Mouse (Mus musculus) frontal cortex, postnatal 14 days (tissue): ENCODE results near the gene Adk.
"Not testable (repeated sequence)": the region's sequence is repeated elsewhere in the genome, so short reads cannot be mapped to it uniquely, and the experiment has no call there.

ENCODE experiments used
- DNase-seq, 2 experiments: peaks; one replicate each; pipeline ENCODE4 v3.0.0; 2022; ENCODE audit warnings: low spot score in 2 of 2

Gene Adk

DNA sequence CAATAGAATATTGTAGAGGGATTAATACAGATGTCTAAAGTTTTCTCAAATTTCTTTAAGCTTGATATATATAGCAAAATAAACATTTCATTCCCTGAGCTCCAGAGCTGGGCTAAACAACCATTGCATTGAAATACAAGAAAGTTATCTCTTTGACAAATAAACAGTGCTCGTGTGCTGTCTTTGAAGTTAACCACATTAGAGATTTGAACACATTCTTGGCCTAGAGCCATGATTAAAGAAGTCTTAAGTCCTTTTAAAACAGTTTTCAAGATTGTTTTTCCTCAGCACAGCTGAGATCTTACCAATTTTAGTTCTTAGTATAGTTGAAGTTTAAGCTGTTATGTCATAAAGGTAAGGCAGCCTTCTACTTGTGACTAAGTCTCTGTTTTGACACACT lies 11.9 kb downstream of the Adk start:
- no peak for DNase-seq

DNA sequence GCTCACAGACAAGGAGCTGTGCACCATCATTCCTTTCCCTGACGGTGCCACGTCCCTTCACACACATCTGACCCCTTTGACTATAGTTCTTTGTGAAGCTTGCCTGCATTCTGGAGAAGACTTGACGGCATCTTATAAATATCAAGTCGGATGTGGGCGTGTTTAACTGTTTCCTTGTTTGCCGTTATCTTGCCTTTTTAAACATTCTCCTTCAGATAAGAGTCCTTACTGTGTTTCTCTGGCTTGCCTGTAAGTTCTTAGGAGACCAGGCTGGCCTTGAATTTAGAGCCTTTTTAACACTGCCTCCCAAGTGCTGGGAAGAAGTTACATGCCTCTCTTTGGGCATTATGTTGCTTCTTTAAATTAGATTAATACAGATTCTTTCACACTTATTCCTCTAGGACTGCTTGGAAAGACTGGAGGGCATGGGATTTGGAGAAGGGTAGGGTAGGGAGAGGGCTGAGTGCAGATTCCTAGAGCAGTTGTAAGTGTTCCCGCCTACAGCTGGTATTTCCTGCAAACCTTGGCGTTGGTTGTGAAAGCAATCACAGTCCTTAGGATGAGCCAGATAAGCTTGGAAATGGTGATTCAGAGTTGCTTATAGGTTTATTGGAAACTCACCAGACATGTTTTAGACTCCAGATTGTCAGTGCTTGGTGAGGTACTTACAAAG lies 13.3 kb downstream of the Adk start:
- DNase-seq = no peak

DNA sequence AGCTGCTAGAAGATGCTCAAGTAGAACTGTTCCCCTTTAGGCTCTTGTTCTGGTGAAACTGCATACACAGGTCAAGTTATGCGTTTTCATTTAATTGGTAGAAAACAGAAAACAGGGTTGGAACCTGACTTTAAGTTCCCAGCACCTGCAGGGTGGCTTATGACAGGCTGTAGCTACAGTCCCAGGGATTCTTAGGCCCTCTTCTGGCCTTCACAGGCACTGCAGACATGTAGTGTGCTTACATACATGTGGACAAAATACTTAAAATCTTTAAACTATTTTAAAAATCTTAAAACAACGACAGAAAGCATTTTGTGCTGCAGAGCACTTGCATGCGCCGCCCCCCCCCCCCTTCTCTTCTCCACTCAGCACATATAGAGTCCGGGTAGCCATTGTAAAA lies 17.2 kb downstream of the Adk start:
- no peak for DNase-seq

DNA sequence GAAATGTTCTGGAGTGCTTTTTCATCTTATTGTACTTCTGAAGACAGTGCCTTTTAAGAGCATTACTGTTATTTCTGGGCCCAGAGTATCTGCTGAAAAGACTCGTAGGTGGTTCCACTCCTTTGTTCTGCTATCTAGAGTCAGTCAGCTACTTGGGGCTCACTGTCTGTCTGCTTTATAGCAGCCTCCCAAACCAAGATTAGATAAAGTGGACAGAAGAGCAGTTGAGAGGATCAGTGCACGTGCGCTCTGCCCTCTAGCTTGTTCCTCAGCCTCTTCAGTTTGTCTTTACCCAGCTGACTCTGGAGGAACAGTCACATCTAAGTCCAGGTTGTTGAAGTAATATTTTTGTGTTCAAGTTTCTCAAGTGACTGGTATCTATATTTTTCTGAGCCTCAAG lies 21.6 kb downstream of the Adk start:
- no peak for DNase-seq

DNA sequence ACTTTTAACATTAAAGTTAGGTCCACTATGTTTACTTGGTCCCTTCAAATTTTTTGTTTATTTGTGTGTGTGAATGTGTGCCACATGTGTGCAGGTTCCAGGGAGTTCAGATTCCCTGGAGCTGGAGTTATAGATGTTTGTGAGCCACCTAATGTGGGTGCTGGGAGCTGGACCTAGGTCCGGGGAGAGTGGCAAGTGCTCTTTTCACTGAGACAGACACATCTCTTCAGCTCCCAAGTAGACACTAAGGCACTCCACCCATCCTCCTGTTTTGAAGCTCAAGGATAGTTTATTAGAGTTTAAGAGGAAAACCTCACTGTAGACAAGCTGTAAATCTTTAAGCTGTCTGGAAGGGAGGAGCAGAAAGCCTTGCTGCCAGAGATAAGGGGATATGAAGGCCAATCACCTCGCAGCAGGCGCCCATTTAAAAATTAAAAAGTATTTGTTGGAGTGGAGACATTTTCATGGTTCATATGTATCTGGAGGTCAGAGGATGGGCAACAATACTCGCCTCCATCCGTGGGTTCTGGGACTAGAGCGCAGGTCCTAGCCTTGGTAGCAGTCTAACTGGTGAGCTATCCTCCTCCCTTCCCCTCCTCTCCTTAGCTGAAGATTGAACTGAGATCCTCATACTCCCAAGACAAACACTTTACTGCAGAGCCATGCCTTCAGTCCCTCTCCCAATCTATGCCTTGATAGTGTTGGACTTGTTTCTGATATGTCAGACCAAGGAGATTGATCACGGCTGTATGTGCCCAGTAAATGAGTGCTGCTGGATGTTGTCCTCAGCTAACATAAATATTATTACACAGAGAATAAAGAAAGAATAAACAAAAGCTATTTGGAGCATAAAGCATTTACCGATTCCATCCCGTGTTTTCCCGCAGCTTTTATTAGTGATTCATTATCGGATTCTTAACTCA lies 22.3 kb downstream of the Adk start:
- no peak for DNase-seq

DNA sequence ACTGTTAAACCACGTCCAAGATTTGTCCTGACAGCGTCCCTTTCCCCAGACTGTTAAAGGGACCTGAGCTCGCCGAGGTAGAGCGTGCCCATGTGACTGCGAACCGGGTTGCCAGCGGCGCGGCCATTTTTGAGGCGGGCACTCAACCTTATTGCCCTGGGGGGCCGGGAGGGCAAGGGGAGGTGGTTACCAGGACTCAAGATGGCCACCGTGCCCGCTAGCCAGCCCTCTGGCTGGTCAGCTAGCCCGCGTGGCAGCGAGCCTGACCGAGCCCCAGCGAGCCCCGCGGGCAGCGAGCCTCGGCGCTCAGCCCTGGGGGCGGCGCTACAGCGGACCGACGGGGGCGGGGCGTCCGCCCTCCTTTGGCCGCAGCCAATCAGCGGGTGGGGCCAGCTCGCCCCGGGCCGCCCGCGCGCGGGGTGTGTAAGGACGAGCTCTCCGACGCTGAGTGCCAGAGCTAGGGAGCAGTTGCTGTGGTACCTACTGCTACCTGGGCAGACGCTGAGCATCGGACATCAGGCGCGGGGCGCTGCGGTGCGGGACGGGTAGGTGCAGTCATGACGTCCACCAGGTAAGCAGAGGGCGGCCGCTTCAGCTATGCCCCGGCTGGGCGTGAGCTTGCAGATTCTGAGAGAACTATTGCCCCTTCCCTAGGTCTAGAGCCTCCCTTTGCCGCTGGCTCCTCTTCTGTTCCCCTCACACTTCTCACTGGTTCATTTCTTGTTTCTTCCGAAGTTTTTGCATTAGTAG lies 23.6 kb downstream of the Adk start:
- DNase-seq = peak; percentile 80 to 82

DNA sequence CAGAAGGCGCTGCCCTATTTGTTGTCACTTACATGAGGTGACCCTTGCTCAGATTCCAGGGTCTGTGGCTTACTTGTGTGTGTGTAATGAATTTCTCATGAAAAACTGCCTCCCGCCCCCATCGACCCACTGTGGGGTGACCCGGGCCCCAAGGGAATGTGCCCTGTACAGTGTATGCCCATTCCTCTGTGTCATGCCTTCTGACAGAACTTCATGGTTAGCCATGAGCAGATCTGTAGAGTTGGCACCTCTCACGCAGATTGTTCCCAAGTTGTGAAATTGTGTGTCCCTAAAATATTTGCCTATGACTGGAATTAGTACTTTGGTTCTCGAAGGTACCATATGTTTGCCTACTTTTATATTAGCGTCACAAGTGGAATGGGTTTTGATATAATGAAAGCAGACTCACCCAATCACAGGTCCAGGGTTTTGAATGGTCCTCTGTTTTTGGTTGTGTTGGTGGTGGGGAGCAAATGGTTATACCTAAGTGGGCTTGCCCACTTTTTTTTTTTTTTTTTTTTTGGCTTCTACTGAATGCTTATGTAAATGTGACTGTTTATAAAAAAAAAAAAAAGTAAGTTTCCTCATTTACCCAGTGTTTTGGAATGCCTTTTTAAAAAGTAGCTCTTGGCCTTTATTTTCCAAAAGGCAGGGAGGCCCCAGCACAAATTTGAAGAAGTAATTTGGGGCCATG lies 24.3 kb downstream of the Adk start:
- DNase-seq = no peak

DNA sequence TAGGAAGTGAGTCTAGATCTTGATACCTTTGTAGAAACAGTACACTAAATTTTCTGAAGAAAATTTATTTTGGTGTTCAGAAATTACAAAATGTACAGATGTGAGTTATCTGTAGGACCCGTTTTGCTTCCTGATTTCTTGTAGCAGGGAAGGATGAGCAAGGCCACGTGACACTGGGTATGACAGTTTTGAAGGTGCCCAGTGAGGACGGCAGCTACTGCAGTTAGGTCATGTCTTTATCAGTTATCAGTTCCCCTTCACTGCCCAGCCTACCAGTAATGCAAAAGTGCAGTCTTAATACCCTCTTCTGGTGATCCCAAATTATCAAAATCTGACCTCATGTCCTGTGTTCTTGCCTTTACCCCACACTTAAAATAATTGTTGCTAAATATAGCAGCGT lies 25.6 kb downstream of the Adk start:
- DNase-seq = no peak

DNA sequence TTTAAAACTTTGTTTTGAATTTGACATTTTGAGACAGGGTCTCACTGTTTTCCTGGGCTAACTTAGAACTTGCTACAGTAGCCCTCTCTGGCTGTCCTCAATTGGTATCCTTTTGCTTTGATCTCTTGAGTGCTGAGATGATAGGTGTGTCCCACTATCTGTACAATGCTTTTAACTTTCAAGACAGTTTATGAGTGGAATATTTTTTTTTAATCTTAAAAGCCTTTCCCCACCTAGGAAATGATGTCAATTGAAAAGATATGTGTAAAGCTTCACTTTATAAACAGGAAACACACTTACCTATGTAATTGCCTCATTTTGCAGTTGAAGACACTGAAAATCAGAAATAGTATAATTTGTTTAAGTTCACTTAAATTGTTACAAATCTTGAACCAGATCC lies 26.1 kb downstream of the Adk start:
- no peak for DNase-seq

DNA sequence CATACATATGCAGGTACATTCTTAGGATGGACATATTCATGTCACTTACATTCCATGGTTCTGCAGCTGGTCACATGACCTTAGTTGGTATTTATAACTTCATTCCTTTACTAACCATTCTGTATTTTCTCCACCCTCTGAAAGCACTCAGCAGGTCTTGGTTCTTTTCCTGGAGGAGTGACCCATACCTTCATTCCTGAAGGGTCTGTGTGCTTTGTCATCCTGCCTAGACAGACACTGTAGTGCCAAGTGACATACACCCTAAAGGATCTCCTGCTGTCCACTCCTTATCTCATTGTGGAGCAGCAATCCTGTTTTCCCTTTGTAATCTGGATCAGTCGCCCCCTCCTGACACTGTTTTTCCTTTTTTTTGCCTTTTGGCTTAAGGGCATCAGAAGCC lies 30.4 kb downstream of the Adk start:
- no peak for DNase-seq

DNA sequence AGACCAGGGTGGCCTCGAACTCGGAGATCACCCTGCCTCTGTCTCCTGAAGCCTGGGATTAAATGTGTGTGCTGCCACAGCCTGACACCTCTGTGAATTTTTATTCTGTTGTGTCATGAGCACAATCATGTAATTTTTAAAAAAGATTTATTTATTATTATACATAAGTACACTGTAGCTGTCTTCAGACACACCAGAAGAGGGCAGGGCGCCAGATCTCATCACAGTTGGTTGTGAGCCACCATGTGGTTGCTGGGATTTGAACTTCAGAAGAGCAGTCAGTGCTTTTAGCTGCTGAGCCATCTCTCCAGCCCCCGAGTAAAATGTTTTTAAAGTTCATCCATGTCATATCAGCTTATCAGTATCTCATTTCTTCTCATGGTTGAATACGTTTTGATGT lies 33.3 kb downstream of the Adk start:
- DNase-seq = no peak

DNA sequence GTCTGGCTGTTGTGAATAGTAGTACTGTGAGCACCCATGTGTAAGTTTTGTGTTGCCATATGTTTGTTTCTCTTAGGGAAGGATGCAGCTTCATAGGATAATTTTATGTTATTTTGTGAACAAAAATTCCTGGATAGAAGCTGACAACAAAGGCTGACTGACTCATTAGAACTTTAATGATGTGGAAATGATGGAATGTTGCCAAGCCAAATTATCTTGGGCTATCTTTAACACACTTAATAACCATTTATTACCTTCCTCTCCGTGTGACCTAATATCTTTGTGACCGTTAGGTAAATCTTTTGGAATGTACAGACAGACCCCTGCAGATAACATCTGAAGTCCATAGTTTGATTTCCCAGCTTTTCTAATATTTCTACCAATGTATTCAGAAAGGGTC lies 33.7 kb downstream of the Adk start:
- DNase-seq = no peak

DNA sequence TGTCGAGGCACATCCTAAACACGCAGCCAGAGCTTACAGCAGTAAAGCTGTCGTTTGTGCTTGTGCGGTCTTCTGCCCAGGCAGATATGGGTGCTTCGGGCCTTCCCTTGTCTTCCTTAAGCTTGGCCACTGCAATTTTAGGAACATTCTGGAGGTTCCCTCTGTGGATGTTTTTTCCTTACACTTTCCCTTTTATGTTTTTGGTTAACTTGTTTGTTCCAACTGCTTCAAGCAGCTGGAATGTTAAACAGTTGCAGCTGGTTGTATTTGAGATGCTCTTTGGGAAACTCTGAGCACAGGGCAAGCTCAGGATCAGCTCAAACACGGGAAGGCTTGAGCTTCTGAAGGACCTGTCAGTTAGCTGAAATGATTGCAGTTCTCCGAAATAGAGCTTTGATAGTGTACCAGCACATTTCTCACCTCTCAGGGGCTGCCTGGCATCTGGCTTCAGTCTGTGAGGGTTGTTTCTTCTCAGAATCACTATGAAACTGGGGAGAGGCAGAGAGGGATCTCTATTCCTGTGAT lies 34.5 kb downstream of the Adk start:
- DNase-seq = no peak

DNA sequence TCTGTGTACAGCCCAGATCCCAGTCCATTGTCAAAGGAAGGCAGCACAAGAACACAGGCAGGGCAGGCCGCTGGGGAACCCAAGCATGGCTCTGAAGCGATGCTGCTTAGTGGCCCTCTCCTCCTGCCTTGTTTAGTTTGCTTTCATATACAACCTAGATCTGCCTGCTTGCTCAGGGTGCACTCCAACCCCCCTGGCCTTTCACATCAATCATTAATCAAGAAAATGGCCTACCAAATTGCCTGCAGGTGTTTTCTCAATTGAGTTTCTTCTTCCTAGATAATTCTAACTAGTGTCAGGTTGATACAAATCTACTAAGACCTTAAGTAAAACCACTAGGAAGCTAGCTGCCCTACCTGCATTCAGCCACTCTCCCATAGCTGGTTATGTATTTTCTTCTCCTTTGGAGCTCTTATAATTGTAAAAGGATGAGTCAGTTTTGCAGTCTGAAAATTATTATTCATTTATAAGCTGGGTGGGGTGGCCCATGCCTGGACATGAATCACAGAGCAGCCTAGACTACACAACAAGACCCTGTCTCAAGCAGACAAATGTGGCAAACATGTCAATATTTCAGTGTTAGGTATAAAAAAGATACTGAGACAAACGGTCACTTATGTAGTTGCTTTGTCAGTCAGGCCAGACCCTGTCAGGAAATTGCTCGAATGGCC lies 35.2 kb downstream of the Adk start:
- DNase-seq = no peak

DNA sequence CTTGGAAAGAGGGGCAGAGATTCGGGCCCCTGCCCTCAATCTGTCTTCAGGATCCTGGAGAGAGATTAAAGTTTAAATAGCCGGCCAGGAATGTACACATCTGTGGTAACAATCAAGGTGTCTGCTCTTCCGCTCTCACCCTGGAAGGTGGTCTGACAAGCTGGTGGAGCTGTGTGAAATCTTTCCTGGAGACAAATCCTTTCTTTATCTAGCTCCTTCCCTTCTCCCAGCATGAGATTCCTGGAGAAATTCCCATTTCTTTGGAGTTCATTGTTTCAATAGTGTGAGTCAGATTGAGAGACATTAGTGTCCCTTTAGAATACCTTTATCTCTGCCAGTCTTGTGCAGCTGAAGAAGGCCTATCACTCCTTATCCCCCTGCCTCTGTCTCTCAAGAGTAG lies 36.4 kb downstream of the Adk start:
- DNase-seq = no peak

DNA sequence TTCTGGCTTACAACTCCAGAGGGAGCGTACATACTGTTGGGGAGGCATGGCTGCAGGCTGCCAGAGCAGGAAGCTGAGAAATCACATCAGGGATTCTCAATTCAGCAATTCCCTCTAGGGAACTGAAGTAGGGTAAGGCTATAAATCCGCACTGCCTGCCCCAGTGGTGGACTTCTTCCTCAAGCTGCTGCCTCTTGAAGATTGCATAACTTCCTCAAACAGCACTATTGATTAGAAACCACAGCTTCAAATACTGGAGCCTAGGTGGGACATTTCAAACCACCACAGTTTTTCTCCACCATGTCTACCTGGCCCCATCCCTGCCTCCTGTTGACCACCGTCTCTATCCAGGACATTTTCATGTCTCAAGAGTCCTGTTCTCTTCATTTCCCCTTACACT lies 38.0 kb downstream of the Adk start:
- DNase-seq = no peak

DNA sequence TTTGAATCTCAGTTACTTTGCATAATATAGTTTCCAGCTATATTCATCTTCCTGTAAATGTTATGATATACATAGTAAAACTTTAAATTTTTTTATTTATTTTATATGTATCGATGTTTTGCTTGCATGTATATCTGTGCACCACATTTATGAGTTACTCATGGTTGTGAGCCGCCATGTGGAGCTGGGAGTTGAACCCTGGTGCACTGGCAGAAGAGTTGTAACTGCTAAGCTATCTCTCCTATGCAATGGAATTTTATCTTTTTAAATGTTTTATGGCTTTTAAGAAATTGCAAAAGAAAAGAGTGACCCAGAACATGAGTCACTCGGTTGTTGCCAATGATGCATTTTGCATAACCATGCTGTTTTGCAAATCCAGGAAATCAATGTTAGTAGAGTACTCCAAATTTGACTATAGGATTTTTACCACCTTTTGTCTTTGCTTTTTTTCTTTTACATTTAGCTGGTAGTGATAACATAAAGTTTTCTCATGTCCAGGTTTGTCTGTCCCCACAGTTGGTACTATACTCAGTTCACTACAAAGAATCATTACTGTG lies 38.6 kb downstream of the Adk start:
- no peak for DNase-seq

DNA sequence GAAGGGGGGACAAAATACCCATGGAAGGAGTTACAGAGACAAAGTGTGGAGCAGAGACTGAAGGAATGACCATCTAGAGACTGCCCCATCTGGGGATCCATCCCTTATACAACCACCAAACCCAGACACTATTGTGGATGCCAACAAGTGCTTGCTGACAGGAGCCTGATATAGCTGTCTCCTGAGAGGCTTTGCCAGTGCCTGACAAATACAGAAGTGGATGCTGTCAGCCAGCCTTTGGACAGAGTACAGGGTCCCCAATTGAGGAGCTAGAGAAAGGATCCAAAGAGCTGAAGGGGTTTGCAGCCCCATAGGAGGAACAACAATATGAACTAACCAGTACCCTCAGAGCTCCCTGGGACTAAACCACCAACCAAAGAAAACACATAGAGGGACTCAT lies 41.8 kb downstream of the Adk start:
- DNase-seq = not testable (repeated sequence)

DNA sequence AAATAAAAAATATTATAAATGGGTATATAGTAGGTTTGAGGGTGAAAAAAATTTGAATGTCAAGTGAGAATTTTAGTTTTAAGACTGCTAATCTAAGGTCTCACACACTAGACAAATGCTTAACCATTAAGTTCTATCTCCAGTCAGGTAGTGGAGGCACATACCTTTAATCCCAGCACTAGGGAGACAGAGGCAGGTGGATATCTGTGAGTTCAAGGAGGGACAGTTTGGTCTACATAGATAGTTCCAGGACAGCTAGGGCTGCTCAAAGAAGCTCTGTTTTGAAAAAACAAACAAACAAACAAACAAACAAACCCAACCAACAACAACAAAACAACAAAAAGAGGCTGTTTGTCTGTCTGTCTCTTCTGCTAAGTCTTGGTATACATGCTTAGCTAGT lies 43.9 kb downstream of the Adk start:
- DNase-seq = no peak

DNA sequence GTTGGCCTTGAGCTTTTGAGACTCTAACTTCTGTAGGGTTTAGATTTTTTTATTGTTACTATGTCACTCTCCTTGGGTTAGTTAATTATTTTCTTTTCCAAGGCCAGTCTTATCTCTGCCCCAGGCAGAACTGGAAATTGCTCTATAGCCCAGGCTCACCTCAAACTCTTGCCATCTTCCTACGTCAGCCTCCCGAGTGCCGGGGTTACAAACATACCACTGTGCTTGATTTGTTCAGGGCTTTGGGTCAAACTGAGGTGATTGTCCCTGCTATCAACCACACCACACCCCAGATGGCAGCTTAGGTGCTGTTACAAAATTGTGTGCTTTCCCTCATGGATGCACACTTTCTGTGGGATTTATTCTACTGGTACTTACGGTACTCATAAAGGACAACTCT lies 44.3 kb downstream of the Adk start:
- DNase-seq = no peak

DNA sequence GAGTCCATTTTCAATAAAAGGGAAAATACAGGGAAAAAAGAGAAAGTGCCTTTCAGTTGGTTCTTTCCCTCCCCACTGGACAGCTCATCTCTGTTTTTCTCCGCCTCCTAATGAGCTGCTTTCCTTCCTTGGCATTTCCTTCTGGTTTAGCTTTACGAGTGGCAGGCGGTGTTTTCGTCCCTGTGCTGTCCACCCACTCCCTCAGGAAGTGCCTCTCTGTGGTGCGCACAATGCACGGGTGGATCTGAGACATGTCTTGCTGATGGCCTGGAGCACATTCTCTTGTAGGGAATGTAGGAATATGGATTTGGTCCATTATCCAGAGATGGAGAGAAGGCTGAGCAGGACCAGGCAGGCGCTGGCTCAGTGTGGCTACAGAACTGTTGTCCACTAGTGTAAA lies 47.0 kb downstream of the Adk start:
- peak in 1 of 2 experiments; percentile 24 for DNase-seq
